Mouse (Mus musculus) MEL (cell line): Measurements from ENCODE around the gene Zfand6. TPM values are rescaled to one million over a fixed set of nuclear protein-coding genes. Genes with fewer than 3 reads are reported as not detected.

Experiments
- DNase-seq: peaks from one replicate; pipeline ENCODE4 v3.0.0; 2011; ENCODE audit warnings: low read depth, low spot score
- H3K27ac ChIP-seq: 2 replicates; pipeline ENCODE4 v1.5.1; 2012; ENCODE audit warnings: low read depth, mild to moderate bottlenecking, control low read depth, low read length, moderate library complexity; ENCODE audit not compliant: control insufficient read depth
- H3K27me3 ChIP-seq, 2 experiments: fragments of 150-350 bp in 1 of 2; sonication (generic) in 1 of 2; 2 replicates each; pipeline ENCODE4 v1.6.1; 2012; ENCODE audit warnings: low read length in 2 of 2, mild to moderate bottlenecking in 2 of 2, improper control_type of control experiment in 1 of 2, moderate library complexity in 1 of 2; ENCODE audit not compliant: insufficient read depth in 2 of 2, control insufficient read depth in 1 of 2
- H3K36me3 ChIP-seq, 2 experiments: 2 replicates each; pipeline ENCODE4 v1.6.1; 2012 to 2014; ENCODE audit warnings: low read length in 2 of 2, improper control_type of control experiment in 1 of 2, inconsistent platforms in 1 of 2, mild to moderate bottlenecking in 1 of 2; ENCODE audit not compliant: insufficient read depth in 2 of 2, control insufficient read depth in 1 of 2
- H3K4me1 ChIP-seq, 2 experiments: fragments of 150-350 bp in 1 of 2; sonication (generic) in 1 of 2; 2 replicates each; pipeline ENCODE4 v1.6.1; 2012; ENCODE audit warnings: low read length in 2 of 2, improper control_type of control experiment in 1 of 2, mild to moderate bottlenecking in 1 of 2; ENCODE audit not compliant: insufficient read depth in 2 of 2, control insufficient read depth in 1 of 2
- H3K4me3 ChIP-seq, 2 experiments: fragments of 150-350 bp in 1 of 2; sonication (generic) in 1 of 2; 2 replicates each; pipeline ENCODE4 v1.5.1; 2012; ENCODE audit warnings: low read depth in 2 of 2, low read length in 2 of 2, mild to moderate bottlenecking in 2 of 2, moderate library complexity in 2 of 2, control low read depth in 1 of 2, improper control_type of control experiment in 1 of 2; ENCODE audit not compliant: control insufficient read depth in 1 of 2, insufficient read depth in 1 of 2
- H3K79me2 ChIP-seq: 2 replicates; pipeline ENCODE4 v1.6.1; 2012; ENCODE audit warnings: mild to moderate bottlenecking, low read length, moderate library complexity; ENCODE audit not compliant: control insufficient read depth, poor library complexity, insufficient read depth
- H3K9ac ChIP-seq: 2 replicates; pipeline ENCODE4 v1.6.1; 2012; ENCODE audit warnings: low read depth, mild to moderate bottlenecking, control low read depth, low read length, moderate library complexity; ENCODE audit not compliant: control insufficient read depth, poor library complexity, severe bottlenecking
- H3K9me3 ChIP-seq: fragments of 150-350 bp; sonication (generic); replicated peaks from 2 replicates; pipeline ENCODE4 v1.6.1; 2012; ENCODE audit warnings: mild to moderate bottlenecking, low read length, improper control_type of control experiment, moderate library complexity; ENCODE audit not compliant: insufficient read depth
- CHD1 ChIP-seq: IDR thresholded peaks from 2 replicates; pipeline ENCODE4 v1.6.1; 2012; ENCODE audit warnings: low read depth, mild to moderate bottlenecking, inconsistent platforms, low read length, improper control_type of control experiment
- E2F4 ChIP-seq: IDR thresholded peaks from 2 replicates; pipeline ENCODE4 v1.6.1; 2011; ENCODE audit warnings: low read depth, low read length, improper control_type of control experiment, borderline replicate concordance
- ELF1 ChIP-seq: IDR thresholded peaks from 2 replicates; pipeline ENCODE4 v1.6.1; 2014; ENCODE audit warnings: low read depth, mild to moderate bottlenecking, inconsistent platforms, low read length, improper control_type of control experiment, moderate library complexity
- EP300 ChIP-seq, 2 experiments: IDR thresholded peaks; 2 replicates each; pipeline ENCODE4 v1.6.1; 2011; ENCODE audit warnings: improper control_type of control experiment in 2 of 2, low read length in 2 of 2, low read depth in 1 of 2, mild to moderate bottlenecking in 1 of 2
- ETS1 ChIP-seq: IDR thresholded peaks from 2 replicates; pipeline ENCODE4 v1.6.1; 2012; ENCODE audit warnings: low read depth, mild to moderate bottlenecking, inconsistent platforms, low read length, improper control_type of control experiment, moderate library complexity
- GABPA ChIP-seq: IDR thresholded peaks from 2 replicates; pipeline ENCODE4 v1.6.1; 2012; ENCODE audit warnings: low read depth, mild to moderate bottlenecking, inconsistent platforms, low read length, improper control_type of control experiment, moderate library complexity
- GATA1 ChIP-seq: IDR thresholded peaks from 2 replicates; pipeline ENCODE4 v1.6.1; 2011; ENCODE audit warnings: low read depth, low read length, improper control_type of control experiment
- MAFK ChIP-seq: IDR thresholded peaks from 2 replicates; pipeline ENCODE4 v1.6.1; 2011; ENCODE audit warnings: low read depth, mild to moderate bottlenecking, low read length, improper control_type of control experiment, borderline replicate concordance
- MAX ChIP-seq: IDR thresholded peaks from 2 replicates; pipeline ENCODE4 v1.6.1; 2011; ENCODE audit warnings: low read length, improper control_type of control experiment
- MAZ ChIP-seq: IDR thresholded peaks from 2 replicates; pipeline ENCODE4 v1.6.1; 2012; ENCODE audit warnings: low read depth, mild to moderate bottlenecking, inconsistent platforms, low read length, improper control_type of control experiment
- MEF2A ChIP-seq: IDR thresholded peaks from 2 replicates; pipeline ENCODE4 v1.6.1; 2014; ENCODE audit warnings: low read depth, mild to moderate bottlenecking, inconsistent platforms, low read length, improper control_type of control experiment; ENCODE audit not compliant: poor library complexity, insufficient replicate concordance, severe bottlenecking; ENCODE audit errors: extremely low read depth
- MYC ChIP-seq: IDR thresholded peaks from 2 replicates; pipeline ENCODE4 v1.6.1; 2011; ENCODE audit warnings: low read depth, mild to moderate bottlenecking, low read length, improper control_type of control experiment, moderate library complexity
- NELFE ChIP-seq: IDR thresholded peaks from 2 replicates; pipeline ENCODE4 v1.6.1; 2011; ENCODE audit warnings: low read depth, low read length, improper control_type of control experiment
- POLR2AphosphoS2 ChIP-seq: IDR thresholded peaks from 2 replicates; pipeline ENCODE4 v1.6.1; 2011; ENCODE audit warnings: low read length, improper control_type of control experiment
- SIN3A ChIP-seq: IDR thresholded peaks from 2 replicates; pipeline ENCODE4 v1.6.1; 2012; ENCODE audit warnings: low read length, improper control_type of control experiment, inconsistent platforms
- SMC3 ChIP-seq: IDR thresholded peaks from 2 replicates; pipeline ENCODE4 v1.6.1; 2011; ENCODE audit warnings: low read depth, low read length, improper control_type of control experiment
- TAL1 ChIP-seq: IDR thresholded peaks from 2 replicates; pipeline ENCODE4 v1.6.1; 2012; ENCODE audit warnings: mild to moderate bottlenecking, inconsistent platforms, low read length, moderate library complexity, mixed read lengths
- TBP ChIP-seq: IDR thresholded peaks from 2 replicates; pipeline ENCODE4 v1.8.0; 2011; ENCODE audit warnings: low read depth, low read length, improper control_type of control experiment
- TCF12 ChIP-seq: IDR thresholded peaks from 2 replicates; pipeline ENCODE4 v1.6.1; 2014; ENCODE audit warnings: low read depth, mild to moderate bottlenecking, inconsistent platforms, low read length, improper control_type of control experiment, moderate library complexity
- UBTF ChIP-seq: IDR thresholded peaks from 2 replicates; pipeline ENCODE4 v1.6.1; 2012; ENCODE audit warnings: low read depth, mild to moderate bottlenecking, inconsistent platforms, low read length, improper control_type of control experiment, moderate library complexity, borderline replicate concordance; ENCODE audit not compliant: insufficient read depth
- USF1 ChIP-seq: IDR thresholded peaks from 2 replicates; pipeline ENCODE4 v1.6.1; 2014; ENCODE audit warnings: low read depth, mild to moderate bottlenecking, inconsistent platforms, low read length, improper control_type of control experiment, moderate library complexity
- ZC3H11A ChIP-seq: IDR thresholded peaks from 2 replicates; pipeline ENCODE4 v1.6.1; 2012; ENCODE audit warnings: low read depth, mild to moderate bottlenecking, inconsistent platforms, low read length, improper control_type of control experiment
- ZKSCAN1 ChIP-seq: IDR thresholded peaks from 2 replicates; pipeline ENCODE4 v1.6.1; 2012; ENCODE audit warnings: low read depth, mild to moderate bottlenecking, inconsistent platforms, low read length, improper control_type of control experiment, moderate library complexity
- ZMIZ1 ChIP-seq: IDR thresholded peaks from 2 replicates; pipeline ENCODE4 v1.6.1; 2012; ENCODE audit warnings: low read depth, mild to moderate bottlenecking, inconsistent platforms, low read length, improper control_type of control experiment, moderate library complexity
- polyA plus RNA-seq, 2 experiments: library from polyadenylated mRNA; stranded (reverse) in 1 of 2; unstranded in 1 of 2; fragments of >175 nt in 1 of 2; fragments of >200 nt in 1 of 2; gene quantifications; 2 replicates each; pipeline versions ENCODE4 v1.2.1 to v1.2.4; 2012; ENCODE audit warnings: low replicate concordance in 2 of 2, low read depth in 1 of 2; ENCODE audit not compliant: insufficient read length in 2 of 2, insufficient read depth in 1 of 2, missing spikeins in 1 of 2
- total RNA-seq: library from RNA; depleted of rRNA; stranded (reverse); fragments of 300-350 nt; gene quantifications from 2 replicates; pipeline ENCODE4 v1.2.3, GENCODE M21; 2012

Gene Zfand6
- total and polyA plus RNA-seq, 3 experiments, result 20.3 to 315 (median 39.9) TPM

DNA sequence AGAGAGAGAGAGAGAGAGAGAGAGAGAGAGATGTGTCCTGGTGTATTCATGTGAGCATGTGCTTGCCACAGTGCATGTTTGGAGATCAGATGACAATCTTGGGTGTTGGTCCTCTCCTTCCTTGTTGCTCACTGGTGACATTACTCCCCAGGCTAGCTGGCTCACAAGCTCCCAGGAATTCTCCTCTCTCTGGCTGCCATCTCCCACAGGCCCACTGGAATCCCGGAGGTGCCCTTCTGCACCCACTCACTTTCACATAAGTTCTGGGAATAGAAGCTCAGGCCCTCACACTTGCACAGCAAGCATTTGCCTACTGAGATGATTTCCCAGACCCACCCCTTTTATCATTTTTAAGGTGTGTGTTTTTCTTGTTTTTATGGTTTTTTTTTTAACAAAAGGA is 110.0 kb downstream of the Zfand6 start:
- H3K4me1 ChIP-seq, result no peaks in the 10 kb centered on the region
- H3K79me2 ChIP-seq, result no peaks in the 10 kb centered on the region
- H3K4me3 ChIP-seq, result no peak overlapping the region
- TF ChIP-seq ELF1 (no peak), MAX (no peak), USF1 (no peak), CHD1 (no peak), E2F4 (no peak), ZC3H11A (no peak), GABPA (no peak), MAZ (no peak), NELFE (no peak), MAFK (no peak), POLR2AphosphoS2 (no peak)
- TF ChIP-seq, all 39 proteins: peak for 0
- H3K36me3 ChIP-seq, result no peaks in the 10 kb centered on the region
- no peak overlapping the region for H3K27ac ChIP-seq
- DNase-seq, result no peak
- H3K9ac ChIP-seq, result no peak overlapping the region
- H3K9me3 ChIP-seq, result no peaks in the 10 kb centered on the region
- no peaks in the 10 kb centered on the region; a peak in 2 of 4 replicates for H3K27me3 ChIP-seq

DNA sequence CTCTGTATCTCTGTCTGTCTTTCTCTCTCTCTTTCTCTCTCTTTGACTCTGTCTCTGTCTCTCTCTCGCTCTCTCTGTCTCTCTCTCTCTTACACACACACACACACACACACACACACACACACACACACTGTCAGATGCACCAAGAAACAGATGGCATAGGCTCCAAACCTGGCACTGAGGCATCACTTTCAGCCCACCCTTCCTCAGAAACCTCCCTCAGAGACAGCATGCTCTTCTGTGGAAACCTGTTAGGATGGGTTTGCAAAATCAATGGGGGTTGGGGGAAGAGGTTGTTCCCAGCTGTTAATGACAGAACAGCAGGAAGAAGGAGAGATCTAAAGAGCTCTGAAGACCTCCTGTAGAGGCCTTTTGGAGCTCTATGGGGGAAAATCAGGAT is 110.9 kb downstream of the Zfand6 start:
- H3K79me2 ChIP-seq, result no peaks in the 10 kb centered on the region
- no peaks in the 10 kb centered on the region; a peak in 2 of 4 replicates for H3K27me3 ChIP-seq
- no peak overlapping the region for H3K9ac ChIP-seq
- DNase-seq, result no peak
- TF ChIP-seq TBP, result no peak
- no peak for TF ChIP-seq MAFK
- H3K9me3 ChIP-seq, result no peaks in the 10 kb centered on the region
- no peaks in the 10 kb centered on the region for H3K36me3 ChIP-seq
- H3K4me3 ChIP-seq, result no peak overlapping the region
- H3K4me1 ChIP-seq, result no peaks in the 10 kb centered on the region
- no peak overlapping the region for H3K27ac ChIP-seq

GRCm38 (mm10) chr7:84577034-84577433 is 112.7 kb downstream of the Zfand6 start:
- Histone ChIP-seq H3K79me2 (no peaks in the 10 kb centered on the region), H3K27me3 (no peaks in the 10 kb centered on the region; a peak in 2 of 4 replicates), H3K4me3 (no peak overlapping the region), H3K36me3 (no peaks in the 10 kb centered on the region), H3K9me3 (no peaks in the 10 kb centered on the region), H3K9ac (no peak overlapping the region), H3K27ac (no peak overlapping the region), H3K4me1 (no peaks in the 10 kb centered on the region)
- no peak for DNase-seq
- TF ChIP-seq ETS1, result no peak
- TF ChIP-seq CHD1, result no peak
- no peak for TF ChIP-seq ZMIZ1
- TF ChIP-seq GABPA, result no peak
- TF ChIP-seq MAZ, result no peak
- no peak for TF ChIP-seq MAFK
- TF ChIP-seq TBP, result no peak
- TF ChIP-seq MEF2A, result no peak
- TF ChIP-seq SIN3A, result no peak
- TF ChIP-seq UBTF, result no peak
- TF ChIP-seq ZKSCAN1, result no peak
- TF ChIP-seq MYC, result no peak
- TF ChIP-seq TAL1, result no peak
- no peak for TF ChIP-seq NELFE
- no peak for TF ChIP-seq SMC3
- TF ChIP-seq TCF12, result no peak
- TF ChIP-seq MAX, result no peak
- no peak for TF ChIP-seq POLR2AphosphoS2
- TF ChIP-seq EP300 (IDR thresholded peaks at IDR 0.05; ENCODE audit: low read depth in 1 of 2, low read length in 2 of 2), result no peak
- TF ChIP-seq GATA1, result no peak
